Mouse (Mus musculus) testis, postnatal 10 days (tissue): ENCODE measurements around the gene Fam193b.
"Not testable (repeated sequence)": the region's sequence is repeated elsewhere in the genome, so short reads cannot be mapped to it uniquely, and the experiment has no call there.

Source experiments
- DNase-seq: peaks from one replicate; pipeline ENCODE4 v3.0.0; 2021; ENCODE audit warnings: low spot score

Fam193b gene

DNA sequence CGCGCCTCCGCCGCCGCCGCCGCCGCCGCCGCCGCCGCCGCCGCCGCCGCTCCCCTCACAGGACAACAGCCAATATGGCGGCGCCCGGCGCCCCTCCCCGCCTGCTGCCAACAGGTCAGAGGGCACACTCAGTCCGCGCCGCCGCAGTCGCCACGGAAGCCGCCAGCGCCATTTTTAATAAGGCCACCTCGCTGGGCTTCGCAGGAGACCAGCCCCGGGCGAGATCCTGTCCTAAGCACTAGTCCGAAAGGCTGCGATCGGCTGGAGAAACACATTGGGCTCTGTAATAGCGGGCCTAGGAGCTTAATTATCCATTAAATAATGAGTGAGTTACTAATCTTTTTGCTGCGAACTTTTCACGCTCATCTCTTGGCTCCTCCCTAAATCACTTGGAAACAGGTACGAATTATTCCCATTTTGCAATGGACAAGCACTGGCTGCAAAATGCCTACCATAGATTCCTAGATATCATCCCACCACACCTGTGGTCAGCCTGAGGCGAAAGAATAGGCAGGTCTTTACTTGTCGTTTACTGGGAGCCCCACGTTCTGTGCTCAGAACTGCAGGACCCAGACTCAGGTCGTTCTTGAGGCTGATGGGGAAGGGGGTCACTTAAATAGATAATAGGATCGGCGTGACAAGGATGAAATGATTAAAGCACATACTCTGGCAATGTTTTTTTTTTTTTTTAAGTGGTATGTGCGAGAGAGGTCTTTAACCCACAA lies at the start of gene Fam193b:
TSS of gene Fam193b (minus strand) at position 94 of the 725 bp plus-strand sequence.
- peak; percentile 97 for DNase-seq

DNA sequence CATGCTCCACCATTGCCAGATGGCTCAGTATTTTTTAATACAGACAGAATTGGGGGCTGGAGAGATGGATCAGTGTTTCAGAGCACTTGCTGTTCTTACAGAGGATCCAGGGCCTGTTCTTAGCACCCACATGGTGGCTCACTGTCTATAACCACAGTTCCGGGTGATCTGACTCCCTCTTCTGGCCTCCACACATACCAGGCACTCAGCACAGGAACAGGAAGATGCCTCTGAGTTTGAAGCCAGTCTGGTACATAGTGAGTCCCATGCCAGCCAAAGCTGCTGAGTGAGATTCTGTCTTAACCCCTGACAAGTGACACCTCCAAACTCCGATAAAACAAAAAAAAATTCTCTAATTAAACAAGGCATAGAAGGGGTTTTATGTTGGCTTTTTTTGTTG lies 49.4 kb upstream of the Fam193b start:
- no peak for DNase-seq

DNA sequence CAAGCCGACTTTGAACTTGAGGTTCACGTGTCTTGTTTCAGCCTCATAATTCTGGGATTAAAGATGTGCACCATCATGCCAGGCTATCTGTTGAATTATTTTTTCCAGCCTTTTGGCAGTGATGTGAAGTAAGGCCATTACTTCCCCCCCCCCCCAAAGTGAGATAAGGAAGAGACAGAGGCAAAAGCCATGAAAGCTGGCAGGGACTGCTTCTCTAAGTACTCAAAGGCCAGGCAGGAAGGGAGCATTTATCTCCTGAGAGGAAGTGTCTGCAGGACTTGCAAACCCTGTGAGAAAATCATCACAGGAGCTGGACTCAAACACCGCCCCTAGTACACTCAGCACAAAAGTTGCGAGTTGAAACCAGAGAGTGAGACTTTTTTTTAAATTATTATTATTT lies 48.4 kb upstream of the Fam193b start:
- no peak for DNase-seq

DNA sequence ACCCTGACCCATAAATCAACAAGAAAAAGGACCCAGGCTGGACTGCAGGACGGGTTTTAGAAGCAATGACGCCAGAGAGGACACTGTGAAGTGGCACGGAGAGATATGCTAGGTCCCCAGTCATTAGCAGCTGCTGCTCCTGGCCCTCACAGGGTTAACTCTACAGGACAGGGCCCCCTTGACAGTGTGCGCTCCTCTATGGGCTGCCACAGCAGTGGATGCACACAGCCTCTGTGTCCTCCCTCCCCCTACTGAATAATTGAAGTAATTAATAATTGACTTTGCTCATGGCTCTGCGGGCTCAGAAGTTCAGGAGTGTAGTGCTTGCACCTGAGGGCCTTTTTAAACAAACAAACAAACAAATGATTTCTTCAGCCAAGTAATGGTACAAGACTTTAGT lies 42.6 kb upstream of the Fam193b start:
- DNase-seq: no peak

- no peak for DNase-seq
Measured at GRCm38 (mm10) chr13:55611996-55612395, 41.1 kb upstream of the Fam193b start.

DNA sequence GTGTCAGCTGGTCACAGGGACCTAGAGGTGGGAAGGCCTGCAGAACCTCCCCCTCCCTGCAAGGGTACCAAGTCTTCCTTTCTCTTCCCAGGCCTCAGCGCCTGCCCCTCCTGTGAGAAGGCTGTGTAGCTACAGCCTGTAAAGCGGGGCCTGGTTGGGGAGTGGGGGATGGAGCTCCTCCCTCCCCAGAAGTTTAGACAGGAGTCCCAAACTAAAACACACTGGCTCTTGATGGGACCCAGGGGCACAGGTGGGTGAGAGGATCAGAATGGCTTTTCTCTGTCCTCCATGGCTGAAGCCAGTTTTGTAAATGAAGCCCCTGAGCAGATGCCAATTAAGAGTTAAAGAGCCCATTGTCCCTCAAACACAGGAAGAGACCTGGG lies 36.7 kb upstream of the Fam193b start:
- DNase-seq: no peak

DNA sequence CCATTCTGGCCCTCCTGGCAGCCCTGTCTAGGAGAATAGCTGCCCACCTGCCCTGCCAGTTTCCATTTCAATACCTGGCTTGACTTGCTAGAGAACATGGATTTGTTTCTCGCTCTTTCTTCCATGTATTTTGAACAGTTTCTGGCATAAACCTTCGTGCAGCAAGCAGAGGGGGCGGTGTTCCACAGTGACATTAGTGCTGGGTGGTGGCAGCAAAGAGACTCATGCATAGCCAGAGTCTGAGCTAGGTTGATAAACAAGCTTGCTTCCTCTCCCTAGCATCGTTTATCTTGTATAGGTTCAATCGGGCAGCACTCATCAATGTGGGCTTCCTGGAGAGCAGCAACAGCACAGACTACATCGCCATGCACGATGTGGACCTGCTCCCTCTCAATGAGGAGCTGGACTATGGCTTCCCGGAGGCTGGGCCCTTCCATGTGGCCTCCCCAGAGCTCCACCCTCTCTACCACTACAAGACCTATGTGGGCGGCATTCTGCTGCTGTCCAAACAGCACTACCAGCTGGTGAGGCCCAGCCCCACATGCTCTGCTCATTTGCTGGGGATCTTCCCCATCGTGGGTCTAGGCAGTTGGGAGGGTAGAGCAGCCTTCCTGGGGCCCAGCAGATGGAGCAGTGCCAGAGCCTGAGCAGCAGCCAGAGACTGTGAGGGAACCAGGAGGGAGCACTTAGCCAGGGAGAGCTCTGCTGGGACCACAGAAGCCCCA lies 36.1 kb upstream of the Fam193b start:
- no peak for DNase-seq

DNA sequence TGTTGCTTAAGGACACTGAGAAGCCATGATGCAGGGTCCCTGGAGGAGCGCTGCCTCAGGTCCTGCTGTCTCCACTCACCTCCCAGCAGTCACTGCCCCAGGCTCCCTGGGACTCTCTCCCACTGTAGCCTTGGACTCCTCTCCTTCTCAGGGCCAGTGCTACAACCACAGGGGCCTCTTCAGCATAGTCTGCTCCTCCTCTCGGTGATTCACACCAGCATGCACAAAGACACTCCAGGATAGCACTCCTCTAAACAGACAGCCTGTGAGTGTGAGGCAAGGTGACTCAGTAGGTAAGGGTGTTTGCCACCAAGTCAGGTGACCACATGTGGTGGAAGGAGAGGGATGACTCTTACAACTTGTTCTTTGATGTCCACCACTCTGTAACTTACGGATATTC lies 33.7 kb upstream of the Fam193b start:
- DNase-seq: no peak

- DNase-seq: peak; percentile 94
Measured at GRCm38 (mm10) chr13:55601611-55602010, 30.7 kb upstream of the Fam193b start.

- DNase-seq: no peak
Measured at GRCm38 (mm10) chr13:55600657-55601056, 29.7 kb upstream of the Fam193b start.

DNA sequence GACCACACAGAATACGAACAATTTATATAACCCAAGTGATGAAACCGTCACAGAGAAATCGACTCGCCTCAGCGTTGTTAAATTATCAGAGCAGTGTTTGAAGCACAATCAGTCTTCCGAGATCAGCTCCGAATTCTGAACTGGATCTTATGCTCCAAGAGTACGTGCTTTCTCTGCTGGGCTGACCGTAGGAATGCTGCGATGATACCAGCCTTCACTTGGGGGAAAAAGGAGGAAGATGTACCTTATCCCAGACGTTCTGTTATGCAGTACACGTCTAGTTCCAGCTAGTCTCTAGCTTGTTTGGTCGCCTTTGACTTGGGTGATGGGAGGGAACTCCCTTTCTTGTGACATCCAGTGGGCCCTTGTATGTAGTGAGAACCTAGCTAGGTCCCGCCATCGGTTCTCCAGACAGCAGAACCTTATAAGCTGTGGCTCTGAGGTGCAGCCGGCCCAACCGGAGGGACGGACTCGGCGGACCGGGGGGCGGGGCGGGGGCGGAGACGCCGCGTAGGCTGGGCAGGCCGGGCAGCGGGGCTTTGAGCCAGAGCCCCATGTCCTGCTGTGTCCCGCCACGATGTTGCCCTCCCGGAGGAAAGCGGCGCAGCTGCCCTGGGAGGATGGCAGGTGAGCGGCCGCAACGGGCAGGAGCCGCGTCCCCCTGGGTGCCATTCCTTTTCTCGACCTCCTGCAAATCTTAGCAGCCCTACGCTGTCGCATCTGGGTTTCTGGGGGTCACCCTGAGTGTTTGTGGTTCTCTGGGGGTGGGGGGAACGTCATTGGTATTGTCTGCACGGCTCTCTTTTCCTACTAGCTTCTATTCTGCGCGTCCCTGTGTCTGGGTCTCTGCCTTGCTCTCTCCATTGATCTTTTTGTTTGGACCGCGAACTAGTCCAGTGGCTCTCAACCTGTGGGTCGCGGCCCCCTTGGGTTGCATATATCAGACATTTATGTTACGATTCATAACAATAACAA lies 28.9 kb upstream of the Fam193b start, which contains the start of gene B4galt7:
TSS of gene B4galt7 (plus strand) at position 331 of the 975 bp plus-strand sequence.
- DNase-seq: peak; percentile 92

DNA sequence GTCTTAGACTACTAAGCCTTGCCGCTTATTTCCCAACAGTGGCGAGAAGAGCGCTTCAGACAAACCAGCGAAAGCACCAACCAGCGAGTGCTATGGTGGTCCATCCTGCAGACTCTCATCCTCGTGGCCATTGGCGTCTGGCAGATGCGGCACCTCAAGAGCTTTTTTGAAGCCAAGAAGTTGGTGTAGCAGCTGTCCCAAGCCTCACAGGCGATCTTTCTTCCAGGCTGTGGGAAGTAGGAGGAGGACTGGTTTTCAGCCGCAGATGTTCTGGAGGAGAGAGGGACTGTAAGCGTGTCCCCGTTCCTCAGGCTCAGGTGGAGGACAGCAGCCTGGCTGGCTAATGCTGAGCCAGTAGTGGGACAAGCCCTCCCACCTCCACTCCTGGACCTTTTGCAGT lies 25.9 kb upstream of the Fam193b start:
- no peak for DNase-seq

DNA sequence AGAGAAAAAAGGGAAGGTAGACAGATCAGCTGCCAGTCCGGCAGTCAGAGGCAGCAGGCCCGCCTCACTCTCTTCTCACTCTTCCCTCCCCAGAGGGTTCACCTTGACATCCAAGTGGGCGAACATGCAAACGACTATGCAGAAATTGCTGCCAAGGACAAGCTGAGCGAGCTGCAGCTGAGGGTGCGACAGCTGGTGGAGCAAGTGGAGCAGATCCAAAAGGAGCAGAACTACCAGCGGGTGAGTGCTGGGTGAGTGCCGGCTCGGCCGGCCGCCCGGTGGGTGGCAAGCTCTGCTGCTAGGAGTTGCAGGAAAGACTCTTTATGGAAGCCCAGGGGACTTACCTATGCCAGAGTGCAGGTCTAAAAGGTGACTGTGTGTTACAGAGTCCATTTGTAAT lies 24.5 kb upstream of the Fam193b start:
- DNase-seq: no peak

- no peak for DNase-seq
Measured at GRCm38 (mm10) chr13:55593254-55593747, 22.4 kb upstream of the Fam193b start.

DNA sequence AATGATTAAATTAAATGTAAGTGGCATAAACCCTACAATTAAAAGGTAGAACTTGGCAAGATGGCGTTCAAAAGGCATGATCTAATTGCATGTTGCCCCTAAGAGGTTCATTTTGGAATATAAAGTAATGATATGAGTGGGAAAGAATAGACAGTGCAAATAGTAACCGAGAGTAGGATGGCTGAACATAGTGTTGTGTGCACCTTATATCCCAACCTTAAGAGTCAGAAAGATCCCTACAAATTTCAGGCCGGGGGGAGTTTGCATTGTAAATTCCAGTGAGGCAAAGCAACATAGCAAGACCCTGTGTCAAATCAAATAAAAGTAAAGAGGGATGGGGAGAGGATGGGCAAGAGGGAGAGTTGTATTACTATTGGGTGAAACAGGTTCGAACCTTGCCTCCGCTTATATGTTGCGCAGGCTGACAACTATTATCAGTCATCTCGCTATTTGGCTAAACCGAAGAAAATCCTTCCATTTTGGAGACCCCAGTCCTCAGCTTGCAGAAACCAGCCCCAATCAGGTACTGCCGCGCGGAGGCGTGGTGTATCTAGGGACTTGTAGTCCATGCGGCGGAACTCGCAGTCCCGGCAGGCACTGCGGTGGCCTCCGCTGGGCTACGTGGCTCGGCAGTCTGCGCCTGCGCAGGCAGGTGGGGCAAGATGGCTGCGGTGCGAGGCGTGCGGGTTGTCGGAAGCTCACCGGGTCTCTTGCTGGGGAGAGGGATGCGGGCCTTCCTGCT lies 21.8 kb upstream of the Fam193b start:
- DNase-seq: peak; percentile 96

- DNase-seq: no peak
Measured at GRCm38 (mm10) chr13:55591961-55592490, 21.1 kb upstream of the Fam193b start.

DNA sequence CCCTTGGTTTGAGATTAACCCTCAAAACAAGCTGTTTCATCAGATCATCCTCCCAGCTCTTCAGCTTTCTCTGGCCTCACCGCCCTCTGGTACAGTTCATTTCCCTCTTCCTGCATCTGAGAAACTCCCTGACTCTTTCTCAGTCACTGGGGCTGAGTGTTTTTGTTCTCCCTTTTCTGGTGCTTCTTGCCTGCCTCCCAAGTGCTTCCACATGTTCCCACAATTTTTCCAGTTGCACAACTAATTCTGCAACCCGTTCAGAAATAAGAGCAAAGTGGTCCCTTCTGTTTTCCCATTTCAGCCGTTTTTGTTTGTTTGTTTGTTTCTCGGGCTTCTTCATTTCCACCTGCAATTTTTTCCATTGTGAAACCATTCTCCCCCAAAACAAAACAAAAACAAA lies 7.2 kb upstream of the Fam193b start:
- DNase-seq: no peak

- DNase-seq: not testable (repeated sequence)
Measured at GRCm38 (mm10) chr13:55576872-55577271, 6.0 kb upstream of the Fam193b start.

DNA sequence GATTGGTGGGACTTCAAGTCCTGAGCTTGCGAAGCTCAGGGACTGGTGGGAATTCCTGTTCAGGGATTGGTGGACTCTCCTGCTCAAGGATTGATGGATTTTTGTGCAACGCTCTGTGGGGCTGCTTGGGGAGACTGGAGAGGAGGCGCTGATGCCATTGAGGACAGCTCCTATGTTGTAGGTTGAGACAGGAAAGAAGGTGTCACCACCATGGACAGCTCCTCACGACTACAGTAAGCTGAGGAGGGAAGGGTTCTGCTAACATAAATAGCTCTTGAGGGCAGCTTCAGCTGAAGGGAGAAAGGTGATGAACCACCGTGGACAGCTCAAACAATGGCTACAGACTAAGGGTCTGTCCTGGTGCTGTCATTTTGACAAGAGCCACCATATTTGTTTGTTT lies 5.0 kb upstream of the Fam193b start:
- DNase-seq: no peak

DNA sequence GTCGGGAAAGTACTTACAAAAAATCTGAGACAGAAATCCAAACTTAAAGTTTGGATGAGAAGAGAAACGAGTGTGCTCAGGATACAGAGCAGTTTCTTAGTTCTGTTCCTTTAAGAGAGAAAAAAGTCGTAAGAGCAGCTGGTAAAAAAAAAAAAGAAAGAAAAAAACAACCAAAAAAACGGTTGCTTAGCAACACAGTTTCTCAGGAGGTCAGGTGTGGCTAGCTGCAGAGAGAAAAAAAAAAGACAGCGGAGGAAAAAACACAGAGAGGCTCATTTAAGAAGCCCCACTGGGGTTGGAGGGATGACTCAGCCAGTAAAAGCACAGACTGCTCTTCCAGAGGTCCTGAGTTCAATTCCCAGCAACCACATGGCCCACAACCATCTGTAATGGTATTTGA lies 3.4 kb upstream of the Fam193b start:
- no peak for DNase-seq

DNA sequence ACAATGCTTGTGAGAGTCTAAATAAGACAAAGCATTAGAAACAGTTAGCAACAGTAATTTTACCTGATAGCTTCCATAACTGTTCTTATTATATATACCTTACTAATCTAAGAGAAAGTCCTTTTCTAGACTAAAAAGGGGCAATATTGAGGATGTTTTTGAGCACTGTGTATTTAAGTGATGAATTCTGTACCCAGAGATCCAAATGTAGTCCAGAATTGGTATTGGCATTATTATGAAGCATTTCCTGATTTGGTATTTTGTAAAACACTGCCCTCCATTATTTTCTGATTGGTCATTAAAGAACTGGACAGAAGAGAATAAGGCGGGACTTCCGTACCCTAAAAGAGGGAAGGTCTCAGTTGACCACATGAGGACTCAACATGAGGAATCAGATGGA lies 2.5 kb upstream of the Fam193b start, which contains the start of gene Tmed9:
TSS of gene Tmed9 (plus strand) at position 301 of the 400 bp plus-strand sequence.
- DNase-seq: no peak
